Mouse (Mus musculus) limb, embryonic 13.5 days (tissue): ENCODE results near the gene Cabcoco1. TPM values are rescaled to one million over a fixed set of nuclear protein-coding genes. Genes with fewer than 3 reads are reported as not detected.

Experiments
- ATAC-seq: fragments of 200-750 bp; cut with Nextera tagmentation; 2 replicates; pipeline ENCODE4 v1.8.0; 2017; ENCODE audit warnings: low read depth, moderate number of reproducible peaks, moderate TSS enrichment; ENCODE audit not compliant: low FRiP score
- H3K27ac ChIP-seq: fragments of 300-500 bp; sonication (generic); 2 replicates; pipeline ENCODE4 v1.5.1; 2015; ENCODE audit warnings: inconsistent platforms, mild to moderate bottlenecking, moderate library complexity
- H3K27me3 ChIP-seq: fragments of 300-500 bp; sonication (generic); 2 replicates; pipeline ENCODE4 v1.6.1; 2015; ENCODE audit warnings: mild to moderate bottlenecking, inconsistent platforms
- H3K36me3 ChIP-seq: fragments of 300-500 bp; sonication (generic); 2 replicates; pipeline ENCODE4 v1.6.1; 2015; ENCODE audit warnings: inconsistent platforms, mild to moderate bottlenecking, moderate library complexity
- H3K4me1 ChIP-seq: fragments of 300-500 bp; sonication (generic); 2 replicates; pipeline ENCODE4 v1.6.1; 2015; ENCODE audit warnings: inconsistent platforms
- H3K4me2 ChIP-seq: fragments of 300-500 bp; sonication (generic); replicated peaks from 2 replicates; pipeline ENCODE4 v1.6.1; 2015; ENCODE audit warnings: inconsistent platforms, mild to moderate bottlenecking, moderate library complexity
- H3K4me3 ChIP-seq: fragments of 300-500 bp; sonication (generic); 2 replicates; pipeline ENCODE4 v1.5.1; 2015; ENCODE audit warnings: moderate library complexity, mild to moderate bottlenecking, inconsistent platforms
- H3K9ac ChIP-seq: fragments of 300-500 bp; sonication (generic); 2 replicates; pipeline ENCODE4 v1.6.1; 2015; ENCODE audit warnings: mild to moderate bottlenecking, inconsistent platforms
- H3K9me3 ChIP-seq: fragments of 300-500 bp; sonication (generic); 2 replicates; pipeline ENCODE4 v1.6.1; 2016; ENCODE audit warnings: inconsistent platforms
- WGBS: fragments of 180-500 bp; shearing (Covaris S2); methylation state at CpG from one replicate; pipeline ENCODE4 v1.1.7; 2015; 5-methylcytosine and 5-hydroxymethylcytosine counted together
- polyA plus RNA-seq: library from polyadenylated mRNA; unstranded; fragments of >200 nt; fragmentation: Nextera tagmentation; extraction: Ambion mirVana; gene quantifications from 2 replicates; pipeline ENCODE4 v1.2.1, GENCODE M21; 2015

Cabcoco1 gene
- 1.1 and 1.6 TPM in 2 replicates for polyA plus RNA-seq

- Histone ChIP-seq H3K36me3 (no peaks in the 10 kb centered on the region), H3K27me3 (no peaks in the 10 kb centered on the region), H3K4me1 (peaks cover 32% of the 10 kb centered on the region), H3K4me3 (peak within 1 kb of the TSS; percentile 43), H3K4me2 (peak within 1 kb of the TSS; percentile 73), H3K9me3 (no peaks in the 10 kb centered on the region), H3K9ac (peak within 1 kb of the TSS; percentile 43), H3K27ac (peak within 1 kb of the TSS; percentile 48)
- 11% methylated on average over 17 of the region's 17 CpGs for WGBS
- peak; percentile 49; the same call in 1 of the 2 replicates for ATAC-seq
Measured at GRCm38 (mm10) chr10:68541139-68541942, at the start of gene Cabcoco1. Gene Cabcoco1 (minus strand): TSS chr10:68541896.

GRCm38 (mm10) chr10:68589530-68590252 lies 48.0 kb upstream of the Cabcoco1 start:
- Histone ChIP-seq H3K4me2 (no peak overlapping the region), H3K27ac (no peak overlapping the region), H3K9me3 (no peaks in the 10 kb centered on the region), H3K27me3 (no peaks in the 10 kb centered on the region), H3K4me1 (no peaks in the 10 kb centered on the region; the same call in 1 of the 2 replicates), H3K9ac (no peak overlapping the region), H3K4me3 (no peak overlapping the region), H3K36me3 (no peaks in the 10 kb centered on the region)
- WGBS, result 33% methylated on average over 11 of the region's 11 CpGs
- ATAC-seq, result peak; percentile 59; the same call in 1 of the 2 replicates

- Histone ChIP-seq H3K4me2 (no peak overlapping the region), H3K27ac (no peak overlapping the region), H3K9me3 (no peaks in the 10 kb centered on the region), H3K9ac (no peak overlapping the region), H3K4me1 (no peaks in the 10 kb centered on the region; the same call in 1 of the 2 replicates), H3K36me3 (no peaks in the 10 kb centered on the region), H3K4me3 (no peak overlapping the region), H3K27me3 (no peaks in the 10 kb centered on the region)
- 77% methylated on average over 4 of the region's 4 CpGs for WGBS
- ATAC-seq, result no peak
Measured at GRCm38 (mm10) chr10:68587416-68588040, 45.8 kb upstream of the Cabcoco1 start.

- no peak for ATAC-seq
- H3K4me1 ChIP-seq, result no peaks in the 10 kb centered on the region
- no peak overlapping the region for H3K9ac ChIP-seq
- H3K9me3 ChIP-seq, result no peaks in the 10 kb centered on the region
- H3K27ac ChIP-seq, result no peak overlapping the region
- no peaks in the 10 kb centered on the region for H3K36me3 ChIP-seq
- H3K27me3 ChIP-seq, result no peaks in the 10 kb centered on the region
- no peak overlapping the region for H3K4me2 ChIP-seq
- 79% methylated on average over 9 of the region's 9 CpGs for WGBS
- no peak overlapping the region for H3K4me3 ChIP-seq
Measured at GRCm38 (mm10) chr10:68577321-68577720, 35.6 kb upstream of the Cabcoco1 start.

GRCm38 (mm10) chr10:68568172-68568571 lies 26.5 kb upstream of the Cabcoco1 start:
- H3K4me3 ChIP-seq, result no peak overlapping the region
- no peaks in the 10 kb centered on the region for H3K36me3 ChIP-seq
- no peak overlapping the region for H3K9ac ChIP-seq
- no peaks in the 10 kb centered on the region for H3K4me1 ChIP-seq
- H3K27ac ChIP-seq, result no peak overlapping the region
- ATAC-seq, result no peak
- no peaks in the 10 kb centered on the region for H3K27me3 ChIP-seq
- H3K4me2 ChIP-seq, result no peak overlapping the region
- H3K9me3 ChIP-seq, result no peaks in the 10 kb centered on the region

- Histone ChIP-seq H3K36me3 (no peaks in the 10 kb centered on the region), H3K27me3 (no peaks in the 10 kb centered on the region), H3K4me2 (no peak overlapping the region), H3K4me1 (peaks cover 23% of the 10 kb centered on the region), H3K9ac (no peak overlapping the region), H3K9me3 (peaks cover 4% of the 10 kb centered on the region; the same call in 1 of the 2 replicates), H3K4me3 (no peak overlapping the region), H3K27ac (no peak overlapping the region)
- no peak for ATAC-seq
- 88% methylated on average over 5 of the region's 5 CpGs for WGBS
Measured at GRCm38 (mm10) chr10:68562344-68562743, 20.6 kb upstream of the Cabcoco1 start.

GRCm38 (mm10) chr10:68558828-68559219 lies 17.1 kb upstream of the Cabcoco1 start:
- peak overlapping the region; percentile 42 for H3K4me2 ChIP-seq
- WGBS, result 18% methylated on average over 4 of the region's 4 CpGs
- peaks cover 4% of the 10 kb centered on the region; the same call in 1 of the 2 replicates for H3K9me3 ChIP-seq
- no peaks in the 10 kb centered on the region for H3K27me3 ChIP-seq
- no peaks in the 10 kb centered on the region for H3K36me3 ChIP-seq
- H3K9ac ChIP-seq, result no peak overlapping the region
- peak overlapping the region; percentile 72; the same call in 1 of the 2 replicates for H3K27ac ChIP-seq
- H3K4me1 ChIP-seq, result peaks cover 31% of the 10 kb centered on the region
- no peak overlapping the region for H3K4me3 ChIP-seq
- peak; percentile 78; the same call in 1 of the 2 replicates for ATAC-seq

GRCm38 (mm10) chr10:68558105-68558827 lies 16.6 kb upstream of the Cabcoco1 start:
- no peak overlapping the region for H3K9ac ChIP-seq
- H3K4me1 ChIP-seq, result peaks cover 31% of the 10 kb centered on the region
- WGBS, result 42% methylated on average over 13 of the region's 13 CpGs
- peak overlapping the region; percentile 42 for H3K4me2 ChIP-seq
- peak overlapping the region; percentile 72; the same call in 1 of the 2 replicates for H3K27ac ChIP-seq
- no peaks in the 10 kb centered on the region for H3K27me3 ChIP-seq
- ATAC-seq, result peak; percentile 84
- peaks cover 4% of the 10 kb centered on the region; the same call in 1 of the 2 replicates for H3K9me3 ChIP-seq
- no peaks in the 10 kb centered on the region for H3K36me3 ChIP-seq
- H3K4me3 ChIP-seq, result no peak overlapping the region

GRCm38 (mm10) chr10:68553677-68554076 lies 12.0 kb upstream of the Cabcoco1 start:
- peaks cover 21% of the 10 kb centered on the region for H3K4me1 ChIP-seq
- no peaks in the 10 kb centered on the region for H3K36me3 ChIP-seq
- no peak overlapping the region for H3K9ac ChIP-seq
- H3K4me2 ChIP-seq, result no peak overlapping the region
- WGBS, result 76% methylated on average over 3 of the region's 3 CpGs
- no peaks in the 10 kb centered on the region for H3K27me3 ChIP-seq
- no peak overlapping the region for H3K27ac ChIP-seq
- H3K9me3 ChIP-seq, result no peaks in the 10 kb centered on the region
- no peak overlapping the region for H3K4me3 ChIP-seq
- ATAC-seq, result no peak

GRCm38 (mm10) chr10:68552556-68552955 lies 10.9 kb upstream of the Cabcoco1 start:
- Histone ChIP-seq H3K27me3 (no peaks in the 10 kb centered on the region), H3K36me3 (no peaks in the 10 kb centered on the region), H3K4me2 (no peak overlapping the region), H3K27ac (no peak overlapping the region), H3K9me3 (no peaks in the 10 kb centered on the region), H3K4me3 (no peak overlapping the region), H3K4me1 (peaks cover 9% of the 10 kb centered on the region), H3K9ac (no peak overlapping the region)
- ATAC-seq, result no peak
- 88% methylated on average over 2 of the region's 2 CpGs for WGBS

- no peak for ATAC-seq
- no peak overlapping the region for H3K4me3 ChIP-seq
- no peaks in the 10 kb centered on the region for H3K9me3 ChIP-seq
- no peaks in the 10 kb centered on the region for H3K36me3 ChIP-seq
- 89% methylated on average over 7 of the region's 7 CpGs for WGBS
- H3K4me2 ChIP-seq, result no peak overlapping the region
- H3K27ac ChIP-seq, result no peak overlapping the region
- no peaks in the 10 kb centered on the region for H3K27me3 ChIP-seq
- peaks cover 1% of the 10 kb centered on the region; the same call in 1 of the 2 replicates for H3K4me1 ChIP-seq
- no peak overlapping the region for H3K9ac ChIP-seq
Measured at GRCm38 (mm10) chr10:68551316-68551715, 9.6 kb upstream of the Cabcoco1 start.
